Mouse (Mus musculus) hindbrain, embryonic 13.5 days (tissue): ENCODE data around the gene Arfgef2. TPM values are rescaled to one million over a fixed set of nuclear protein-coding genes. Genes with fewer than 3 reads are reported as not detected.

Experiments
- ATAC-seq: fragments of 200-750 bp; cut with Nextera tagmentation; 2 replicates; pipeline ENCODE4 v1.8.0; 2017; ENCODE audit warnings: moderate TSS enrichment; ENCODE audit not compliant: low FRiP score
- H3K27ac ChIP-seq: fragments of 300-500 bp; sonication (generic); 2 replicates; pipeline ENCODE4 v1.5.1; 2015; ENCODE audit warnings: inconsistent platforms, mild to moderate bottlenecking, moderate library complexity
- H3K27me3 ChIP-seq: fragments of 300-500 bp; sonication (generic); 2 replicates; pipeline ENCODE4 v1.6.1; 2015; ENCODE audit warnings: mild to moderate bottlenecking, inconsistent platforms
- H3K36me3 ChIP-seq: fragments of 300-500 bp; sonication (generic); 2 replicates; pipeline ENCODE4 v1.6.1; 2015; ENCODE audit warnings: mild to moderate bottlenecking, inconsistent platforms
- H3K4me1 ChIP-seq: fragments of 300-500 bp; sonication (generic); replicated peaks from 2 replicates; pipeline ENCODE4 v1.6.1; 2015; ENCODE audit warnings: inconsistent platforms
- H3K4me2 ChIP-seq: fragments of 300-500 bp; sonication (generic); 2 replicates; pipeline ENCODE4 v1.6.1; 2015; ENCODE audit warnings: inconsistent platforms, mild to moderate bottlenecking, moderate library complexity
- H3K4me3 ChIP-seq: fragments of 300-500 bp; sonication (generic); 2 replicates; pipeline ENCODE4 v1.5.1; 2015; ENCODE audit warnings: mild to moderate bottlenecking, inconsistent platforms
- H3K9ac ChIP-seq: fragments of 300-500 bp; sonication (generic); 2 replicates; pipeline ENCODE4 v1.6.1; 2015; ENCODE audit warnings: mild to moderate bottlenecking, inconsistent platforms
- H3K9me3 ChIP-seq: fragments of 300-500 bp; sonication (generic); 2 replicates; pipeline ENCODE4 v1.6.1; 2016; ENCODE audit warnings: inconsistent platforms
- WGBS: fragments of 180-500 bp; shearing (Covaris S2); methylation state at CpG from one replicate; pipeline ENCODE4 v1.1.7; 2015; 5-methylcytosine and 5-hydroxymethylcytosine counted together
- polyA plus RNA-seq: library from polyadenylated mRNA; unstranded; fragments of >200 nt; fragmentation: Nextera tagmentation; extraction: Ambion mirVana; gene quantifications from 2 replicates; pipeline ENCODE4 v1.2.1, GENCODE M21; 2015

The Arfgef2 gene
- polyA plus RNA-seq, 1 experiment from 2014 or later = 3.7 TPM

GRCm38 (mm10) chr2:166943146-166943545 is 137.8 kb downstream of the Arfgef2 start:
- Histone ChIP-seq H3K9ac (no peak overlapping the region), H3K27me3 (no peaks in the 10 kb centered on the region), H3K27ac (no peak overlapping the region), H3K4me1 (no peaks in the 10 kb centered on the region), H3K4me2 (no peak overlapping the region), H3K4me3 (no peak overlapping the region), H3K9me3 (no peaks in the 10 kb centered on the region), H3K36me3 (peaks cover 84% of the 10 kb centered on the region)
- WGBS = 85% methylated on average over 2 of the region's 2 CpGs
- no peak for ATAC-seq

DNA sequence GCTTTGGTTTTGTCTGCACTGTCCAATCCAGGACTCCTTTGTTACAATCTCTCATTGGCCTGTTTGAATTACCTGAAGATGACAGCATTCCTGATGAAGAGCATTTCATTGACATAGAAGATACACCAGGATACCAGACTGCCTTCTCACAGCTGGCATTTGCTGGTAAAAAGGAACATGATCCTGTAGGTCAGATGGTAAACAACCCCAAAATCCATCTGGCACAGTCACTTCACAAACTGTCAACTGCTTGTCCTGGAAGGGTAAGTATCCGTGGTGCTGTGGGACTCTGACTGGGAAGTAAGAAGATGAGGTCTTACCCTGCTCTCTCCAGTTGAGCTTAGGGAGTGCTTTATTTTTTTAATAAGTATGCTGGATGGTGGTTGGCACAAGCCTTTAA is 139.0 kb downstream of the Arfgef2 start:
- Histone ChIP-seq H3K27ac (no peak overlapping the region), H3K4me2 (no peak overlapping the region), H3K36me3 (peaks cover 84% of the 10 kb centered on the region), H3K4me3 (no peak overlapping the region), H3K27me3 (no peaks in the 10 kb centered on the region), H3K9me3 (no peaks in the 10 kb centered on the region), H3K4me1 (no peaks in the 10 kb centered on the region), H3K9ac (no peak overlapping the region)
- ATAC-seq = no peak
- WGBS = 81% methylated on average over 1 of the region's 1 CpGs

- no peaks in the 10 kb centered on the region for H3K4me1 ChIP-seq
- no peak for ATAC-seq
- WGBS = 64% methylated on average over 4 of the region's 4 CpGs
- no peak overlapping the region for H3K4me3 ChIP-seq
- no peak overlapping the region for H3K9ac ChIP-seq
- no peak overlapping the region for H3K4me2 ChIP-seq
- no peak overlapping the region for H3K27ac ChIP-seq
- no peaks in the 10 kb centered on the region for H3K27me3 ChIP-seq
- peaks cover 89% of the 10 kb centered on the region for H3K36me3 ChIP-seq
- no peaks in the 10 kb centered on the region for H3K9me3 ChIP-seq
Observed at GRCm38 (mm10) chr2:166945456-166945855, 140.1 kb downstream of the Arfgef2 start.

Other genes starting within 250 kb of the Arfgef2 start
- 24.7 and 29.7 TPM in 2 replicates for gene Prex1, start 91.8 kb upstream of the Arfgef2 start, polyA plus RNA-seq
- gene Trp53rkb, start 13.1 kb upstream of the Arfgef2 start, polyA plus RNA-seq = 8.2 and 10.8 TPM in 2 replicates
- 96.4 and 98.9 TPM in 2 replicates for gene Cse1l, start 100.5 kb downstream of the Arfgef2 start, polyA plus RNA-seq
- 109 and 113 TPM in 2 replicates for gene Stau1, start 190.7 kb downstream of the Arfgef2 start, polyA plus RNA-seq
- gene Ddx27, start 209.6 kb downstream of the Arfgef2 start, polyA plus RNA-seq = 37.3 and 38.0 TPM in 2 replicates